Mouse (Mus musculus): ENCODE results near the gene Gm9767. TPM values are rescaled to one million over a fixed set of nuclear protein-coding genes. Genes with fewer than 3 reads are reported as not detected.

The Gm9767 gene
- total RNA-seq (2021): under 1 TPM; 0.40 to 0.97 TPM
- 0.75 and 2.1 TPM in 2 replicates for polyA plus RNA-seq (2012; rRNA removed)
- long read RNA-seq: 0 reads

DNA sequence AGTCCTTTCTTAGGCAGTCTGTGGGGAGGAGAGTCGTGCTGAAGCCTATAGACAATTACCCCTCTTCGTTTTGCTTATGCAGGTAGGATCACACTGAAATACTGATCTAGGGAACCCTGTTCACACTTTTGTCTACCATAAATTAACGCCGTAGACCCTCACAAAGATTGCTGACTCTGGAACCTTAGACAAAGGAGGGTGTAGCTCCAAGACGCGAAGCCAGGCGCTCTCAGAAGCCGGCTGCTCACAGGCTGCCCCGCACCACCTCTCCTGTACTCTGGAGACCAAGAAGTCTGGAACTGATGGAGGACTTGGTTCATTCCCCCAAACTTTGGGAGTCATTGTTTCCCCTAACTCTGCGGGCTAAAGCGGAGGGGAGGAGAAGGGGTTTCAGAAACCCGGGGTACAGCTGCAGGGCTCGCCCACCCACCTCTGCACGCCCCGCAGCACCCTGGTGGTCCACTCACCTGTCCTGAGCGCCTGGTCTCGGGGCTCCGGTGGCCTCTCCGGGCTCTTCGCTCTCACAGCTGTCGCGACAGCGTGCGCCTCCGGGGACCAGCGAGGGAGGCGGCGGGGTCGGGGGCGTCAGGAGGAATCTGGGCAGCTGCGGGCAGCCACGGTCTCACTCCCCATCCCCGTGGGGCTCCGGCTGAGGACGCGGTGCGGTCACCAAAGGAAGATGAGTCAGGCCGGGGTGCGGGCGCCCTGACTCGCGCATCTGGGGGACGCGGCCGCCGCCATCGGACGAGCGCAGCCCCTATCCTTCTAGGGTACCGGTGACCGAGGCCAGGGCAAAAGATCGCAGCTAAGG, at the start of gene Gm9767:
TSS of gene Gm9767 (plus strand) at position 585 of the 811 bp plus-strand sequence.
- peak; percentile 63 for DNase-seq

GRCm38 (mm10) chr10:26034931-26035330, 43.1 kb upstream of the Gm9767 start:
- no peak for DNase-seq

DNA sequence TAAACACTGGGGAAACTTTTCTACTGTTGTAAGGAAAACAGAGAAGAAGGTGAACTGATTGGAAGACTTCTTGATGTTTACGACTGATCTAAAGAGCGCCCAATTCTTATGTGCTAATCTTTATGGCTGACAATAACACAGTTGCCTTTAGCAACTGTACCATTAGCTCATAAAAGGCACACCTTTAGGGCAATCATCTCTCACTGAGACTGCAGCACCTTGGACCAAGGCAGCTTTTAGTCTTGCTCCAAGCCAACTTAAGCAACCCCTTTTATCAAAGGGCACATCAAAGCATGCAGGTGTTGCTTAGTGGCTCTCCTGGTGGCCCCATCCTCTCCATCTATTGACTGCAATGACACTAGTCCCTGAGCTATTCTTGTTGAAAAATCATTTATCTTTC, 26.9 kb upstream of the Gm9767 start:
- no peak for DNase-seq

DNA sequence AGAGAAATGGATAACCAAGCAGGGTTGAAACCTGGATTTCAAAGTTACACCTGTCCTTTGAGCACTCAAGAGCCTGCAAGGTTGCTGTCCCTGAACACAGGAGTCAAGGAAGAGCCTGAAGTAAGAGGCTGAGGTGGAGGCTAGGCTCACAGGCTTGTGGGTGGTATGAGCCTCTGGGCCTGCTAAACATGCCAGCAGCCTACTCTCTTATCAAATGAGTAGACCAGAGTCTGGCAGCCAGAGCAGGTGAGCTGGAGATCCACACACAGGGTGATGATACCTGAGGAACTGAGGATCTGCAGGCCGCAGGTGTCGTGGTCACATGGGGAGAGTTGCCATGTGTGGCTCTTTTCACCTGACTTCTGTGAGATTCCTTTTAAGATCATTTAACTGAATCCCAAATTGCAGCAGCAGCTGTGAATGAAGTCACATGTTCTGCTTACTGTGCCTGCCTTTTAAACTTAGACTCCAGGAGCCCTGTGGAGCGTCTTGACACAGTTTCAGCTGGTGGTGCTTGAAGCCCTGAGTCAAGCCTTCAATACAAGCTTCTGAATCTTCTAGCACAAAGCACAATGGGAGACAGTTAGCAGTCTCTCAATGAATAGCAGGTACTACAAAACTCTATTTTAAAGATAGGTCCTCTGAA, 18.3 kb upstream of the Gm9767 start:
- no peak for DNase-seq

DNA sequence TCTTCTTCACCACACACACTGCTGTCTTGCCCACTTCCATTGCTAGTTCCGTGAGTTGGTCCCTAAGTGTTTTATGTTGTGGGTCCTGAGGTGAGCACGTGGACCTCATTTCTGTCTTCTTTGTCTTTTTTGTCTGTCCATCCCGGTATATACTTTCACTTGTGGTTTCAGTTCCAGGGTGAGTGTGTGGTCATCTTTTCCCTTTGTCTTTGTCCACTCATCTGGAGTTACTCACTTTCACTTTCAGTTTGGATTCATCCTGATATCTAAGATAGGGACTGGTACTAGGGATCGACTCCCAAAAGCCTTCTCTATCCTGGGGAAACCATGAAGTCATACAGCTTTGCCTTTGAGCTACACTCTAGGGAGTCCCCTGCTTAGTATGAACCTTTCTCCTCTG, 15.0 kb upstream of the Gm9767 start:
- DNase-seq: no peak

GRCm38 (mm10) chr10:26071986-26072385, 6.1 kb upstream of the Gm9767 start:
- DNase-seq: peak; percentile 36

DNA sequence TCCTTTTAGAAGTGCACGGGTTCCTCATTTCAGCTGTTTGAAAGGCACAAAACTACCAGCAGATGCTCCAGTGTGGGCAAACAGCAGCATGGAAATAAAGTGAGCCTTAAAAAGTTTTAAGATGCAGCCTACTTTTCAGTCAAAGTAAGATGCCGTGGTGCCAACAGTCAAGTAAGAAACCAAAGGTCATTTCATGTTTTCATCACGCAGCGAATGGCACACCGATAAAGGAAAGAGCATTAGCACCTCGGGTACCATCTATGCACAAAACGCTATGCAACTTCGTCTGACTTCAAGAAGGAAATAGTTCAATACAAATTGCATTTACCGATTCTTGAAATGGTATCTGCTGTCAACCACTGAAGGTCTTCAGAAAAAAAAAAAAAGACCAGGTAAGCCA, 1.1 kb upstream of the Gm9767 start:
- no peak for DNase-seq

DNA sequence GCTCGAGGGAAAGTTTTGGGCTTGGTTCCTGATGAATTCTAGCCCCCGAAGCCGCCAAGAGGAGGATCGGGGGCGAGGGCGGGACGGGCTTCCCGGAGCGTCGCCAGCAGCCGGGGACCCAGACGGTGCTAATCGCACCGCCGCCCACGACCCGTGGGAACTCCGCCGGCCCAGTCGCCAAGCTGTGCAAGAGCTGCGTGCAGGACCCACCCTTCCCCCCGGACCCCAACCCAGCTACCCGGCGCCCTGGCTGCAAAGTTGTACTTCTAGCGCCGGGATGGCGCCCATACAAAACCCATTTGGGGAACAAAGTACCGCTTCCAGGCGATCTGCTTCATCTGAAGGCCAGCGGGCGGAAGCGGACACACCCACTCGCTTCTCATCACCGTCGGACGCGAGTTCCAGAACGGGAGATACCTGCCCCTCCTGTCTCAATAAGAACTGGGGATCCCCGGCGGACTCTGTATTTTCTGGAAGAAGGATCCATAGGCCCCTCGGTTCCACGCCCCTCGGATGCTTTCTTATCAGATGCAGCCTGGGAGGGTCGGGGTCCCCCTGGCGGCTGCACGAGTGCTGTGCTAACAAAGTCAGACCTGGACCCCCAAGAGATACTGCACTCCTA, 577 bp downstream of the Gm9767 start, which contains the start of gene Tmem200a:
TSS of gene Tmem200a (minus strand) at position 532 of the 622 bp plus-strand sequence.
- DNase-seq: peak; percentile 76

DNA sequence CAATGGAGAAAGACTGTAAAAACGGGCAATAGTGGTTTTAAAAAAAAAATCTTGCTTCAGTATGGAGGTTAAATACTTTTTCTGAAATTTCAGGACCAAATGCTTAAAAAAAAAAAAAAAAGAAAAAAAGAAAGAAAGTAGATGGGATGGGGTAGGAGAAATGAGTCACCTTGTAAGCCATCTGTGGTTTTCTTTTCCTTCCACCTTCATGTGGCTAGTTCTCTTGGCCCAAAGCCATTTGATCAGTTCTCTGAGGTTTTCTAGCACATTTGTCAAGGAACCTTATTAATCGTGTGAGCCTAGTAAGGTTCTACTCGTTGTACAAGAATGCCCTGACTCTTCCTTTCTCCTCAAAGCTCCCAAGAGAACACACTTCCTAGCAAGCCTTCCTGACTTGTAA, 1.6 kb downstream of the Gm9767 start:
- DNase-seq: no peak

DNA sequence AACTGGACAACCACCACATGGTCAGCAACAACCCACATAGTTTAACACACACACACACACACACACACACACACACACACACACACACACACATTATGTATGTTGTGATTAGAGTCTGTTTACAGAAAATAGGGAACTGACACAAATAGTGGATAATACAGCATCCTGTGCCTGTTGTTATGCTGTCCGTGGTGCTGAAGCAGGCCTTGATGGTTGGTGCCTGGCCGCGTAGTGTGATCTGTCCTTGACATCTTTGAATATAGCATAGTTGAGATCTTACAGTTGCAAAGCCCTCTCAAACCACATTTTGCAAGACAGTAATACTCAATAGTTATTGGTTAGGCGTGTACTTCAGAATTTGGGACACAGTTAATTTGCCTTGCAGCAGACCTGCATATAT, 4.0 kb downstream of the Gm9767 start:
- DNase-seq: no peak

DNA sequence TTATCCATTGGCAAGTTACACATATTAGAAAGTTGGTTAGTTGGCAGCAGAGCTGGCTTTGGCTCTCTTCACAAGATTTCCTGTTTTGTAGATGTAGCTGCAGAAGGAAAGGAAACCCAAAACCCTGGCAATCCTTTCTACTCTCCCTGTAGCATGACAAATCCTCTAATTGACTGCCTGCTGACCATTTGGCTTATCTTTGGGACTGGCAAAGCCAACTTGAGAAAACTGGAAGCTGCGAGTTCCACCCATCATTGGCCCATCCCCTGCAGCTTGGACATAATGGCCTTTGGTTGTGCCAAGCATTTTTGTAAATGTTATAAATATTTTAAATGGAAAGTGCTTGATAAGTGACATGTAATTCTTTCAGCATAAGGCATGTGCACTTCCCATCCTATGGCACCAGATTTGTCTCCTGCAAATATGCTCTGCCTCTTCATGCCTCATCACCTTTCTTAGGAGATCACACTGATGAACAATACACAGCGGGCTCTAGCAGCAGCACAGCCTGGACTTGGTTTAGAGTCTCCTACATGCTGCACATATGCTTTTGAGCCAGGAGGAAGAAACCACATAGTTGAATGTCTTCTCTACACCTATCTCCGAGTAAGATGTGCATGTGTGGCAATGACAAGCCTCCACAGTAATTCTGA, 25.4 kb downstream of the Gm9767 start:
- DNase-seq: no peak

GRCm38 (mm10) chr10:26114409-26114808, 36.4 kb downstream of the Gm9767 start:
- peak; percentile 3 for DNase-seq

DNA sequence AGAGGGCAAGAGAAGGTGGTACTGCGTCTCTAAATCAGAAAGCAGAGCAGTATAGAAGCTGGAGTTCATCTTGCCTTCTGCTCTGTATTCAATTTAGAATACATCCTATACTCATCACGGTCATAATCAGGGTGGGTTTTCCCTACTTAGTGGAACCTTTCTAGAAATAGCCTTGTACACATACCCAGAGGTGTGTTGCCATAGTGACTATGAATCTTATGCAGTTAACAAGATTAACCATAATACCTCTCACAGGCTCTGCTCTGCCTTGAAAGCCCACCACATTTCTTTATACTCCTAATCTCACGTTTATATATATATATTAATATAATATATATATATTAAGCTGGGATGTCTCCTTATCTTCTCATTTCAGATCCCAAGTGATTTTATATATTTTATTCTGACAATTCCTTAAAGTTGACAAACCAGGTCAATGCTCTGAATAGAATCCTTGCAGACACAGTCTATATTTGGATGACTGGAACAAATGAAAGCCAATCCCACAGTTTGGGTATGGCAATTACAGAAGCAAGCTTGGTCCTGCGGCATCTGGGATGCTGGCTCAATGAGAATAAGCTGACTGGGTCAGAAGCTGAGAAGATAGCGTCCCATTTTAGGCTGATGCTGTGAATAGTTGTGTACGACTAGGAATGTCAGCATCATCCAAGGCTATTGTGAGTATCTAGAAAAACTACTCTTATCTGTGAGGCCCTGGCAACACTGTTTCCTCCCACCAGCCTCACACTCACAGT, 41.2 kb downstream of the Gm9767 start:
- no peak for DNase-seq

GRCm38 (mm10) chr10:26119822-26120183, 41.7 kb downstream of the Gm9767 start:
- DNase-seq: no peak

Other genes starting within 250 kb of the Gm9767 start
- 100 to 1,000 TPM in 1 of 2 experiments, 10 to 100 TPM in 1; 33.2 to 133 TPM for gene Tmem200a, start 797 bp downstream of the Gm9767 start, total RNA-seq (2021)
- 27.2 and 28.8 TPM in 2 replicates for gene Tmem200a, start 797 bp downstream of the Gm9767 start, polyA plus RNA-seq (2012; rRNA removed)
- not detected for gene Samd3, start 151.5 kb downstream of the Gm9767 start, total RNA-seq (2021)
- gene Samd3, start 151.5 kb downstream of the Gm9767 start, polyA plus RNA-seq (2012; rRNA removed): 0.07 TPM in 1 of 2 replicates, not detected in the other

Data from adrenal gland, adult 2 months (tissue).